ENCODE assay signal across 8 mouse cellular contexts in genomic region chr6:148259979-148260728, GRCm38 (mm10). TPM values are rescaled to one million over a fixed set of nuclear protein-coding genes. Genes with fewer than 3 reads are reported as not detected.
A peak's percentile ranks its signal among the peaks of the same experiment; 100 is the strongest.
DNase-seq lines count a peak whose midpoint lies in the region; ATAC-seq and TF ChIP-seq lines count a peak whose summit lies in the region.

No protein-coding gene starts in this region.

- peak overlapping the region; percentile 66 for H3K27ac ChIP-seq in hindbrain, embryonic 13.5 days
- peak overlapping the region; percentile 10; the same call in 1 of the 2 replicates for H3K27ac ChIP-seq in midbrain, embryonic 15.5 days
- H3K27ac ChIP-seq in thymus, adult 2 months (ENCODE audit: control insufficient read depth, insufficient read depth, low read length) = no peak overlapping the region

- WGBS in hindbrain, embryonic 13.5 days = 38% methylated on average over 4 of the region's 4 CpGs
- WGBS in midbrain, embryonic 15.5 days = 40% methylated on average over 4 of the region's 4 CpGs
- WGBS in thymus, adult 2 months = 92% methylated on average over 4 of the region's 4 CpGs

- no peaks in the 10 kb centered on the region for H3K9me3 ChIP-seq in hindbrain, embryonic 13.5 days
- H3K9me3 ChIP-seq in midbrain, embryonic 15.5 days = no peaks in the 10 kb centered on the region

- H3K36me3 ChIP-seq in hindbrain, embryonic 13.5 days = no peaks in the 10 kb centered on the region
- no peaks in the 10 kb centered on the region for H3K36me3 ChIP-seq in midbrain, embryonic 15.5 days (replicated peaks)
- no peaks in the 10 kb centered on the region for H3K36me3 ChIP-seq in thymus, adult 2 months (ENCODE audit: control insufficient read depth, insufficient read depth, low read length)

- ATAC-seq in hindbrain, embryonic 13.5 days (ENCODE audit: low FRiP score) = peak; percentile 88
- ATAC-seq in midbrain, embryonic 15.5 days (replicated peaks) = peak; percentile 88

- no peaks in the 10 kb centered on the region for H3K27me3 ChIP-seq in hindbrain, embryonic 13.5 days
- no peaks in the 10 kb centered on the region for H3K27me3 ChIP-seq in midbrain, embryonic 15.5 days (replicated peaks)
- H3K27me3 ChIP-seq in thymus, adult 2 months (ENCODE audit: control insufficient read depth, insufficient read depth, low read length) = no peaks in the 10 kb centered on the region

- no peak overlapping the region for H3K4me2 ChIP-seq in hindbrain, embryonic 13.5 days
- H3K4me2 ChIP-seq in midbrain, embryonic 15.5 days = no peak overlapping the region

- no peak overlapping the region for H3K9ac ChIP-seq in hindbrain, embryonic 13.5 days
- no peak overlapping the region for H3K9ac ChIP-seq in midbrain, embryonic 15.5 days

- TF ChIP-seq CTCF in thymus, adult 2 months (IDR thresholded peaks at IDR 0.05; ENCODE audit: borderline replicate concordance, control insufficient read depth, extremely low read depth, insufficient read depth, low read length, poor library complexity) = no peak

- H3K4me1 ChIP-seq in hindbrain, embryonic 13.5 days (replicated peaks) = peaks cover 10% of the 10 kb centered on the region
- H3K4me1 ChIP-seq in midbrain, embryonic 15.5 days = peaks cover 10% of the 10 kb centered on the region; the same call in 1 of the 2 replicates
- H3K4me1 ChIP-seq in thymus, adult 2 months (replicated peaks; ENCODE audit: control insufficient read depth, insufficient read depth, low read length) = no peaks in the 10 kb centered on the region

- DNase-seq in heart, postnatal 4 days = peak; percentile 16
- no peak for DNase-seq in heart, adult 18-20 months
- peak; percentile 19 for DNase-seq in embryo, embryonic 11.5 days (ENCODE audit: low read depth, low spot score)
- DNase-seq in thymus, adult 2 months = no peak
- no peak for DNase-seq in layer of hippocampus, postnatal 25 days (ENCODE audit: extremely low spot score in 1 of 2, low spot score in 1 of 2)
- no peak for DNase-seq in layer of hippocampus, adult 18-20 months (ENCODE audit: low spot score in 2 of 2)

- no peak for TF ChIP-seq POLR2A in thymus, adult 2 months (IDR thresholded peaks at IDR 0.05; ENCODE audit: control insufficient read depth, extremely low read depth, insufficient read depth, low read length, poor library complexity)

- H3K4me3 ChIP-seq in hindbrain, embryonic 13.5 days = no peak overlapping the region
- H3K4me3 ChIP-seq in midbrain, embryonic 15.5 days = no peak overlapping the region
- no peak overlapping the region for H3K4me3 ChIP-seq in thymus, adult 2 months (ENCODE audit: control insufficient read depth, insufficient read depth, low read length)

RNA-seq across cellular contexts. Expression of gene Ergic2, which starts 48.0 kb away (rescaled TPM):
- total RNA-seq in heart, postnatal 4 days (2021) = 10 to 100 TPM; 79.9 to 81.0 TPM
- 10 to 100 TPM; 51.5 to 54.1 TPM for total RNA-seq in heart, adult 18-20 months (2021)
- 232 and 239 TPM in 2 replicates for polyA plus RNA-seq in hindbrain, embryonic 13.5 days (2015; fragmentation: Nextera tagmentation; extraction: Ambion mirVana)
- 171 and 189 TPM in 2 replicates for polyA plus RNA-seq in midbrain, embryonic 15.5 days (2015; fragmentation: Nextera tagmentation; extraction: Ambion mirVana)
- polyA plus RNA-seq in thymus, adult 2 months (2012; rRNA removed) = 27.9 and 32.3 TPM in 2 replicates
- total RNA-seq in layer of hippocampus, postnatal 25 days (2021) = 10 to 100 TPM; 66.0 to 72.4 TPM
- total RNA-seq in layer of hippocampus, adult 18-20 months (2021) = 10 to 100 TPM; 60.2 to 61.9 TPM

Comparison
In these comparisons a context has a peak if more than half of its experiments do, and no peak if none do; other contexts are left out.
1. DNase-seq: peak in heart, postnatal 4 days (single experiment) and embryo, embryonic 11.5 days (single experiment); none in heart, adult 18-20 months (0 of 2), thymus, adult 2 months (single experiment), layer of hippocampus, postnatal 25 days (0 of 2) and layer of hippocampus, adult 18-20 months (0 of 2).